Mouse (Mus musculus) heart, postnatal 4 days (tissue): ENCODE results near the gene Nyx. TPM values are rescaled to one million over a fixed set of nuclear protein-coding genes. Genes with fewer than 3 reads are reported as not detected.
"Not testable (repeated sequence)": the region's sequence is repeated elsewhere in the genome, so short reads cannot be mapped to it uniquely, and the experiment has no call there.

ENCODE experiments used
- DNase-seq: peaks from one replicate; pipeline ENCODE4 v3.0.0; 2021
- total RNA-seq, 2 experiments: library from RNA; stranded (reverse); gene quantifications; 2 replicates each; pipeline ENCODE4 v1.2.3; 2021

The Nyx gene
- under 1 TPM; 0.14 to 0.24 TPM for total RNA-seq

GRCm38 (mm10) chrX:13465810-13466209, at the start of gene Nyx:
Nyx (plus strand) TSS chrX:13466110.
- no peak for DNase-seq

GRCm38 (mm10) chrX:13422047-13422446, 43.9 kb upstream of the Nyx start:
- peak; percentile 5 for DNase-seq

GRCm38 (mm10) chrX:13431421-13431820, 34.5 kb upstream of the Nyx start:
- no peak for DNase-seq

- not testable (repeated sequence) for DNase-seq
Measured at GRCm38 (mm10) chrX:13436042-13436441, 29.9 kb upstream of the Nyx start.

GRCm38 (mm10) chrX:13456544-13456943, 9.4 kb upstream of the Nyx start:
- not testable (repeated sequence) for DNase-seq

- no peak for DNase-seq
Measured at GRCm38 (mm10) chrX:13458766-13459165, 7.1 kb upstream of the Nyx start.

- DNase-seq, result peak; percentile 92
Measured at GRCm38 (mm10) chrX:13461266-13462261, 4.3 kb upstream of the Nyx start.

GRCm38 (mm10) chrX:13462982-13463517, 2.9 kb upstream of the Nyx start:
- DNase-seq, result no peak

- DNase-seq, result peak; percentile 43
Measured at GRCm38 (mm10) chrX:13466681-13467080, 771 bp downstream of the Nyx start.

GRCm38 (mm10) chrX:13467121-13467571, 1.2 kb downstream of the Nyx start:
- DNase-seq, result no peak

GRCm38 (mm10) chrX:13469160-13470116, 3.5 kb downstream of the Nyx start:
- peak; percentile 69 for DNase-seq

GRCm38 (mm10) chrX:13471925-13472324, 6.0 kb downstream of the Nyx start:
- DNase-seq, result no peak

- no peak for DNase-seq
Measured at GRCm38 (mm10) chrX:13472751-13473225, 6.9 kb downstream of the Nyx start.

GRCm38 (mm10) chrX:13475382-13475781, 9.5 kb downstream of the Nyx start:
- DNase-seq, result no peak

- no peak for DNase-seq
Measured at GRCm38 (mm10) chrX:13477596-13477995, 11.7 kb downstream of the Nyx start.

GRCm38 (mm10) chrX:13478298-13478697, 12.4 kb downstream of the Nyx start:
- no peak for DNase-seq

GRCm38 (mm10) chrX:13479570-13479969, 13.7 kb downstream of the Nyx start:
- no peak for DNase-seq

- no peak for DNase-seq
Measured at GRCm38 (mm10) chrX:13482576-13482975, 16.7 kb downstream of the Nyx start.

GRCm38 (mm10) chrX:13484447-13484846, 18.5 kb downstream of the Nyx start:
- no peak for DNase-seq

GRCm38 (mm10) chrX:13489001-13489400, 23.1 kb downstream of the Nyx start:
- no peak for DNase-seq

GRCm38 (mm10) chrX:13489761-13490160, 23.9 kb downstream of the Nyx start:
- no peak for DNase-seq

- no peak for DNase-seq
Measured at GRCm38 (mm10) chrX:13490941-13491340, 25.0 kb downstream of the Nyx start.
